Mouse (Mus musculus) neural tube, embryonic 14.5 days (tissue): ENCODE results near the gene Yipf3. TPM values are rescaled to one million over a fixed set of nuclear protein-coding genes. Genes with fewer than 3 reads are reported as not detected.

Source experiments
- ATAC-seq: fragments of 200-750 bp; cut with Nextera tagmentation; 2 replicates; pipeline ENCODE4 v1.8.0; 2017; ENCODE audit warnings: low read depth, mild to moderate bottlenecking, moderate TSS enrichment, moderate library complexity
- H3K27ac ChIP-seq: fragments of 300-500 bp; sonication (generic); 2 replicates; pipeline ENCODE4 v1.5.1; 2014; ENCODE audit warnings: low read depth, mild to moderate bottlenecking, control low read depth, low read length, moderate library complexity, mixed read lengths
- H3K27me3 ChIP-seq: fragments of 300-500 bp; sonication (generic); 2 replicates; pipeline ENCODE4 v1.6.1; 2014; ENCODE audit warnings: low read length; ENCODE audit not compliant: control insufficient read depth, insufficient read depth
- H3K36me3 ChIP-seq: fragments of 300-500 bp; sonication (generic); 2 replicates; pipeline ENCODE4 v1.6.1; 2014; ENCODE audit warnings: low read length, mixed read lengths; ENCODE audit not compliant: control insufficient read depth, insufficient read depth
- H3K4me1 ChIP-seq: fragments of 300-500 bp; sonication (generic); 2 replicates; pipeline ENCODE4 v1.6.1; 2014; ENCODE audit warnings: low read length; ENCODE audit not compliant: control insufficient read depth, insufficient read depth
- H3K4me2 ChIP-seq: fragments of 300-500 bp; sonication (generic); 2 replicates; pipeline ENCODE4 v1.6.1; 2014; ENCODE audit warnings: mild to moderate bottlenecking, low read depth, low read length, control low read depth
- H3K4me3 ChIP-seq: fragments of 300-500 bp; sonication (generic); 2 replicates; pipeline ENCODE4 v1.5.1; 2014; ENCODE audit warnings: low read depth, low read length, control low read depth, mixed read lengths
- H3K9ac ChIP-seq: fragments of 300-500 bp; sonication (generic); replicated peaks from 2 replicates; pipeline ENCODE4 v1.6.1; 2014; ENCODE audit warnings: low read depth, mild to moderate bottlenecking, control low read depth, low read length, mixed read lengths
- H3K9me3 ChIP-seq: fragments of 300-500 bp; sonication (generic); 2 replicates; pipeline ENCODE4 v1.6.1; 2016; ENCODE audit warnings: low read length; ENCODE audit not compliant: control insufficient read depth
- WGBS: fragments of 180-500 bp; shearing (Covaris S2); extraction: QIAGEN DNeasy Blood & Tissue Kit; methylation state at CpG from one replicate; pipeline ENCODE4 v1.1.7; 2014; 5-methylcytosine and 5-hydroxymethylcytosine counted together
- polyA plus RNA-seq: library from polyadenylated mRNA; unstranded; fragments of >200 nt; fragmentation: Nextera tagmentation; extraction: Ambion mirVana; gene quantifications from 2 replicates; pipeline ENCODE4 v1.2.1, GENCODE M21; 2014

Yipf3 gene
- polyA plus RNA-seq, 1 experiment from 2014 or later, result 91.5 TPM

- no peak overlapping the region for H3K4me3 ChIP-seq
- H3K27ac ChIP-seq, result no peak overlapping the region
- peaks cover 32% of the 10 kb centered on the region for H3K36me3 ChIP-seq
- no peak overlapping the region for H3K9ac ChIP-seq
- WGBS, result 91% methylated on average over 12 of the region's 12 CpGs
- ATAC-seq, result peak; percentile 12; the same call in 1 of the 2 replicates
- no peak overlapping the region for H3K4me2 ChIP-seq
- H3K4me1 ChIP-seq, result no peaks in the 10 kb centered on the region
- H3K27me3 ChIP-seq, result no peaks in the 10 kb centered on the region
- H3K9me3 ChIP-seq, result no peaks in the 10 kb centered on the region
Measured at GRCm38 (mm10) chr17:46265502-46265901, 17.6 kb downstream of the Yipf3 start.

DNA sequence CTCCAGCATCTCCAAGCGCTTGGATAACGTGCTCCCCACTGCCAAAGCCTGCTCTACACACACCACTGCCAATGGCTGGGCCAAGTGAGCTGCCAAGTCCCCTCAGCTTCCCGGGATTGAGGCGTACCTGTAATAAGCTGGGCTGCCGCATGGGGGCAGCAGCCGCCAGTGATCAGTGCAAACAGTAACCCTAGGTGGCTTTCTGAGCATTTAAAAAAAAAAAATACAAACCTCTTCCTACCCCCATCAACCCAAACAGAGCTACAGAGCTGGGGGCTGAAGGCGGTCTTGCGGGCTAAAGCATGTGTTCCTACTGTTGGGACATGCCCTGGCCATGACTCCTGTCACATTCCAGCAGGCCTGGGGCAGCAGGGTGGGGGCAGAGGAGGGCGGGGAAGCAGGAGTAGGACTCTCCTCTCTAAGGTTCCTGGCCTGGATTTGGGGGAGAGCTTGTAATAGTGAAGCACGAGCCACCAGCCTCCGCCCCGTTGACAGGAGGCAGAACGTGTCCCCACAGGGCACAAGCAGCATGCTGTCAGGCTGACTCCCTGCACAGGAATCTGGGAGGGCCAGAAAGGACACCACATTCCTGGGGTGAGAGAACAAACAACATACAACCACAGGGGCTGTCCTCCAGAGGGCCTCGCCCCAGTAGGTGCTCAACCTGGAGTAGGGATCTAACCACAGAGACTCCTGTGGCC is 18.2 kb downstream of the Yipf3 start:
- peaks cover 31% of the 10 kb centered on the region for H3K36me3 ChIP-seq

GRCm38 (mm10) chr17:46266986-46267385 is 19.1 kb downstream of the Yipf3 start:
- Histone ChIP-seq H3K4me2 (no peak overlapping the region), H3K36me3 (peaks cover 33% of the 10 kb centered on the region), H3K4me1 (no peaks in the 10 kb centered on the region), H3K27ac (no peak overlapping the region), H3K27me3 (no peaks in the 10 kb centered on the region), H3K9ac (no peak overlapping the region), H3K4me3 (no peak overlapping the region), H3K9me3 (no peaks in the 10 kb centered on the region)
- 68% methylated on average over 6 of the region's 6 CpGs for WGBS
- ATAC-seq, result no peak

More for the DNA sequence above, 18.2 kb downstream of the Yipf3 start:
- Histone ChIP-seq H3K27ac (no peak overlapping the region), H3K4me1 (no peaks in the 10 kb centered on the region), H3K9ac (no peak overlapping the region), H3K9me3 (no peaks in the 10 kb centered on the region), H3K27me3 (no peaks in the 10 kb centered on the region), H3K4me2 (no peak overlapping the region), H3K4me3 (no peak overlapping the region)
- WGBS, result 28% methylated on average over 14 of the region's 14 CpGs
- peak; percentile 82 for ATAC-seq

- no peaks in the 10 kb centered on the region for H3K4me1 ChIP-seq
- H3K4me3 ChIP-seq, result no peak overlapping the region
- peaks cover 27% of the 10 kb centered on the region for H3K36me3 ChIP-seq
- H3K27me3 ChIP-seq, result no peaks in the 10 kb centered on the region
- H3K27ac ChIP-seq, result no peak overlapping the region
- 83% methylated on average over 7 of the region's 7 CpGs for WGBS
- no peak overlapping the region for H3K4me2 ChIP-seq
- ATAC-seq, result no peak
- H3K9ac ChIP-seq, result no peak overlapping the region
- no peaks in the 10 kb centered on the region for H3K9me3 ChIP-seq
Measured at GRCm38 (mm10) chr17:46267511-46267910, 19.6 kb downstream of the Yipf3 start.

- no peaks in the 10 kb centered on the region for H3K9me3 ChIP-seq
- ATAC-seq, result no peak
- H3K36me3 ChIP-seq, result peaks cover 23% of the 10 kb centered on the region
- H3K4me3 ChIP-seq, result no peak overlapping the region
- no peak overlapping the region for H3K9ac ChIP-seq
- no peak overlapping the region for H3K4me2 ChIP-seq
- no peaks in the 10 kb centered on the region for H3K27me3 ChIP-seq
- no peak overlapping the region for H3K27ac ChIP-seq
- no peaks in the 10 kb centered on the region for H3K4me1 ChIP-seq
- WGBS, result 83% methylated on average over 10 of the region's 10 CpGs
Measured at GRCm38 (mm10) chr17:46268026-46268720, 20.3 kb downstream of the Yipf3 start.

- Histone ChIP-seq H3K27ac (no peak overlapping the region), H3K27me3 (no peaks in the 10 kb centered on the region), H3K9me3 (no peaks in the 10 kb centered on the region), H3K4me2 (no peak overlapping the region), H3K4me3 (no peak overlapping the region), H3K36me3 (peaks cover 18% of the 10 kb centered on the region; the same call in 1 of the 2 replicates), H3K4me1 (no peaks in the 10 kb centered on the region), H3K9ac (no peak overlapping the region)
- ATAC-seq, result no peak
- 90% methylated on average over 18 of the region's 19 CpGs for WGBS
Measured at GRCm38 (mm10) chr17:46269771-46270534, 22.1 kb downstream of the Yipf3 start.

- no peak overlapping the region for H3K4me2 ChIP-seq
- ATAC-seq, result no peak
- H3K4me1 ChIP-seq, result no peaks in the 10 kb centered on the region
- H3K9ac ChIP-seq, result no peak overlapping the region
- WGBS, result 80% methylated on average over 2 of the region's 2 CpGs
- peaks cover 17% of the 10 kb centered on the region; the same call in 1 of the 2 replicates for H3K36me3 ChIP-seq
- no peak overlapping the region for H3K27ac ChIP-seq
- H3K9me3 ChIP-seq, result no peaks in the 10 kb centered on the region
- H3K4me3 ChIP-seq, result no peak overlapping the region
- H3K27me3 ChIP-seq, result no peaks in the 10 kb centered on the region
Measured at GRCm38 (mm10) chr17:46272058-46272457, 24.2 kb downstream of the Yipf3 start.

- Histone ChIP-seq H3K4me1 (no peaks in the 10 kb centered on the region), H3K4me2 (no peak overlapping the region), H3K27ac (no peak overlapping the region), H3K4me3 (no peak overlapping the region), H3K9ac (no peak overlapping the region), H3K36me3 (peaks cover 13% of the 10 kb centered on the region; the same call in 1 of the 2 replicates), H3K9me3 (no peaks in the 10 kb centered on the region), H3K27me3 (no peaks in the 10 kb centered on the region)
- 90% methylated on average over 5 of the region's 5 CpGs for WGBS
- no peak for ATAC-seq
Measured at GRCm38 (mm10) chr17:46272675-46273074, 24.8 kb downstream of the Yipf3 start.
